Mouse (Mus musculus) hindbrain, postnatal 0 days (tissue): ENCODE measurements at regions not wholly inside any gene's neighbourhood (a gene's known extent, or its start where the extent isn't known, plus 50 kb on each side); places are given as distances from the start of the nearest gene placed in this dataset.

ENCODE experiments used
- ATAC-seq: fragments of 200-750 bp; cut with Nextera tagmentation; 2 replicates; pipeline ENCODE4 v1.8.0; 2017; ENCODE audit warnings: mild to moderate bottlenecking, moderate TSS enrichment, moderate library complexity
- DNase-seq: peaks from one replicate; pipeline ENCODE4 v3.0.0-alpha.2; 2015; ENCODE audit warnings: low spot score
- H3K27ac ChIP-seq: fragments of 300-500 bp; sonication (generic); 2 replicates; pipeline ENCODE4 v1.5.1; 2014; ENCODE audit warnings: mild to moderate bottlenecking
- H3K27me3 ChIP-seq: fragments of 300-500 bp; sonication (generic); 2 replicates; pipeline ENCODE4 v1.6.1; 2014; ENCODE audit warnings: low read length, mixed read lengths; ENCODE audit not compliant: insufficient read depth
- H3K36me3 ChIP-seq: fragments of 300-500 bp; sonication (generic); 2 replicates; pipeline ENCODE4 v1.6.1; 2014; ENCODE audit warnings: low read length, mixed read lengths; ENCODE audit not compliant: insufficient read depth
- H3K4me1 ChIP-seq: fragments of 300-500 bp; sonication (generic); 2 replicates; pipeline ENCODE4 v1.6.1; 2014; ENCODE audit warnings: antibody characterized with exemption, low read length, mixed read lengths; ENCODE audit not compliant: insufficient read depth
- H3K4me2 ChIP-seq: fragments of 300-500 bp; sonication (generic); 2 replicates; pipeline ENCODE4 v1.6.1; 2014; ENCODE audit warnings: low read depth, mild to moderate bottlenecking, low read length, moderate library complexity, mixed read lengths
- H3K4me3 ChIP-seq: fragments of 300-500 bp; sonication (generic); 2 replicates; pipeline ENCODE4 v1.5.1; 2014; ENCODE audit warnings: low read length
- H3K9ac ChIP-seq: fragments of 300-500 bp; sonication (generic); replicated peaks from 2 replicates; pipeline ENCODE4 v1.6.1; 2014; ENCODE audit warnings: mild to moderate bottlenecking, low read length, moderate library complexity, mixed read lengths
- H3K9me3 ChIP-seq: fragments of 300-500 bp; sonication (generic); 2 replicates; pipeline ENCODE4 v1.6.1; 2016; ENCODE audit warnings: low read length, mixed read lengths
- CTCF ChIP-seq: IDR thresholded peaks from 2 replicates; pipeline ENCODE4 v1.5.1; 2016; ENCODE audit warnings: antibody characterized with exemption, control low read depth, low read depth
- WGBS: fragments of 180-500 bp; shearing (Covaris S2); extraction: QIAGEN DNeasy Blood & Tissue Kit; methylation state at CpG from one replicate; pipeline ENCODE4 v1.1.7; 2014; 5-methylcytosine and 5-hydroxymethylcytosine counted together

GRCm38 (mm10) chr4:52117765-52118290 lies 321.2 kb upstream of the Smc2 start:
- Histone ChIP-seq H3K27me3 (no peaks in the 10 kb centered on the region), H3K27ac (no peak overlapping the region), H3K4me2 (no peak overlapping the region), H3K4me1 (no peaks in the 10 kb centered on the region), H3K36me3 (no peaks in the 10 kb centered on the region), H3K4me3 (no peak overlapping the region), H3K9me3 (no peaks in the 10 kb centered on the region), H3K9ac (no peak overlapping the region)
- no peak for TF ChIP-seq CTCF
- no peak for DNase-seq
- WGBS = 66% methylated on average over 4 of the region's 4 CpGs
- ATAC-seq = no peak

- TF ChIP-seq CTCF = no peak
- ATAC-seq (no peak), DNase-seq (no peak)
- Histone ChIP-seq H3K9me3 (no peaks in the 10 kb centered on the region), H3K27ac (no peak overlapping the region), H3K4me1 (no peaks in the 10 kb centered on the region), H3K4me2 (no peak overlapping the region), H3K36me3 (no peaks in the 10 kb centered on the region), H3K4me3 (no peak overlapping the region), H3K9ac (no peak overlapping the region), H3K27me3 (no peaks in the 10 kb centered on the region)
- WGBS = 46% methylated on average over 3 of the region's 3 CpGs
Observed at GRCm38 (mm10) chr4:52118439-52119072, 320.5 kb upstream of the Smc2 start.

GRCm38 (mm10) chr4:52152565-52153164 lies 286.4 kb upstream of the Smc2 start:
- peak; percentile 49 for TF ChIP-seq CTCF
- no peaks in the 10 kb centered on the region for H3K9me3 ChIP-seq
- no peaks in the 10 kb centered on the region for H3K4me1 ChIP-seq
- peak; percentile 47 for DNase-seq
- no peak for ATAC-seq
- H3K36me3 ChIP-seq = no peaks in the 10 kb centered on the region
- no peak overlapping the region for H3K27ac ChIP-seq
- H3K4me3 ChIP-seq = no peak overlapping the region
- no peak overlapping the region for H3K4me2 ChIP-seq
- WGBS = 72% methylated on average over 6 of the region's 6 CpGs
- H3K27me3 ChIP-seq = no peaks in the 10 kb centered on the region
- no peak overlapping the region for H3K9ac ChIP-seq

- H3K9me3 ChIP-seq = no peaks in the 10 kb centered on the region
- no peak overlapping the region for H3K4me2 ChIP-seq
- no peak for DNase-seq
- WGBS = 79% methylated on average over 4 of the region's 4 CpGs
- ATAC-seq = no peak
- H3K27me3 ChIP-seq = no peaks in the 10 kb centered on the region
- no peak overlapping the region for H3K27ac ChIP-seq
- H3K36me3 ChIP-seq = no peaks in the 10 kb centered on the region
- H3K9ac ChIP-seq = no peak overlapping the region
- TF ChIP-seq CTCF = no peak
- no peak overlapping the region for H3K4me3 ChIP-seq
- H3K4me1 ChIP-seq = no peaks in the 10 kb centered on the region
Observed at GRCm38 (mm10) chr4:52176240-52176639, 262.8 kb upstream of the Smc2 start.

- TF ChIP-seq CTCF = no peak
- H3K9ac ChIP-seq = no peak overlapping the region
- ATAC-seq (no peak), DNase-seq (no peak)
- H3K27me3 ChIP-seq = no peaks in the 10 kb centered on the region
- no peaks in the 10 kb centered on the region for H3K4me1 ChIP-seq
- H3K4me2 ChIP-seq = no peak overlapping the region
- H3K36me3 ChIP-seq = no peaks in the 10 kb centered on the region
- H3K4me3 ChIP-seq = no peak overlapping the region
- no peak overlapping the region for H3K27ac ChIP-seq
- WGBS = 75% methylated on average over 3 of the region's 3 CpGs
- no peaks in the 10 kb centered on the region for H3K9me3 ChIP-seq
Observed at GRCm38 (mm10) chr4:52197777-52198176, 241.3 kb upstream of the Smc2 start.

- no peak for DNase-seq
- no peaks in the 10 kb centered on the region for H3K36me3 ChIP-seq
- no peaks in the 10 kb centered on the region for H3K27me3 ChIP-seq
- no peak overlapping the region for H3K4me3 ChIP-seq
- no peak overlapping the region for H3K27ac ChIP-seq
- no peak overlapping the region for H3K9ac ChIP-seq
- ATAC-seq = no peak; the same call in 1 of the 2 replicates
- no peaks in the 10 kb centered on the region for H3K4me1 ChIP-seq
- no peaks in the 10 kb centered on the region for H3K9me3 ChIP-seq
- no peak overlapping the region for H3K4me2 ChIP-seq
- TF ChIP-seq CTCF = no peak
Observed at GRCm38 (mm10) chr4:52210601-52211000, 228.4 kb upstream of the Smc2 start.

GRCm38 (mm10) chr4:52211022-52211421 lies 228.0 kb upstream of the Smc2 start:
- Histone ChIP-seq H3K36me3 (no peaks in the 10 kb centered on the region), H3K27me3 (no peaks in the 10 kb centered on the region), H3K9me3 (no peaks in the 10 kb centered on the region), H3K4me2 (no peak overlapping the region), H3K4me3 (no peak overlapping the region), H3K9ac (no peak overlapping the region), H3K4me1 (no peaks in the 10 kb centered on the region), H3K27ac (0 out of 2 replicates have a peak overlapping the region, but pooled peaks have one; percentile 0)
- ATAC-seq (peak; percentile 84), DNase-seq (peak; percentile 52)
- no peak for TF ChIP-seq CTCF
- WGBS = 10% methylated on average over 5 of the region's 5 CpGs
